Mouse (Mus musculus) erythroblast, embryonic 14.5 days (primary cell): Measurements from ENCODE around the gene Stn1.

Source experiments
- GATA1 ChIP-seq: IDR thresholded peaks from 2 replicates; pipeline ENCODE4 v1.6.1; 2012; ENCODE audit warnings: low read length, inconsistent platforms, mixed read lengths
- TAL1 ChIP-seq: IDR thresholded peaks from 3 replicates; pipeline ENCODE4 v1.6.1; 2012; ENCODE audit warnings: low read length, inconsistent platforms, mixed read lengths

- no peak for TF ChIP-seq GATA1
- no peak for TF ChIP-seq TAL1
Measured at GRCm38 (mm10) chr19:47461386-47461785, 75.9 kb downstream of the Stn1 start.
